16 mouse cellular contexts compared by ENCODE assay signal in the genomic region with DNA sequence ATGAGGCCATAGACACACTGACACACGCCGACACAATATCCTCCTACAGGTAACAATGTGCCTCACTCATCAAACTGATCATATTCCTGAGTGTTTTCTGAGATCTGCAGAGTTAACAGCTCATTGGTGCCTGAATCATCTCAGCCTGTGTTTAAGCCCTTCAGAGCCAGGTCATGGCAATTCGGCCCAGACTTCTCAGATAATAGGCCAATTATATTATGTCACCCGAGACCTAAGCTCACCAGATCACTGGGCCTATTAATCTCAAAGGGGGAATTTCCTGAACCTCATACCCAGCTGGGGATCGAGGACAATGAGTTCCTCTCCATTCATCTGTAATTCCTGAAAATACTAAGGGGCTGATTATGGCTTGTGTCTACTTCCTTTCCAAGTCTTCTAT.
DNase-seq lines count a peak whose midpoint lies in the region; TF ChIP-seq lines count a peak whose summit lies in the region.
"Had no signal": no experiment of that assay in that cellular context is flagged by ENCODE, and none has a peak within 500 bp of the region (broad histone marks: within the 10 kb centered on the region; RNA-seq: fewer than 3 reads in every experiment).

No protein-coding gene starts in this region.

- TF ChIP-seq POLR2A in brain, embryonic 14.5 days (IDR thresholded peaks at IDR 0.05; ENCODE audit: borderline replicate concordance, extremely low read depth, insufficient read depth, insufficient read length, poor library complexity, severe bottlenecking): no peak

- TF ChIP-seq CTCF in brain, embryonic 14.5 days (IDR thresholded peaks at IDR 0.05; ENCODE audit: borderline replicate concordance, extremely low read depth, insufficient read depth, insufficient read length): no peak

- DNase-seq in adrenal gland, adult 2 months: peak; percentile 40
- DNase-seq in adrenal gland, postnatal 10 days: no peak
- peak; percentile 59 for DNase-seq in retina, postnatal 1 day
- no peak for DNase-seq in retina, embryonic 14.5 days (ENCODE audit: low spot score)
- DNase-seq in brain, embryonic 14.5 days (ENCODE audit: low read depth): peak; percentile 7
- DNase-seq in urinary bladder, postnatal 25 days (ENCODE audit: low spot score): no peak
- DNase-seq: adrenal gland, postnatal 14 days; adrenal gland, postnatal 36 days; B cell, adult 2 months; cerebellum, adult 11 months; cerebellum, adult 18-20 months; cerebellum, adult 8-10 months; cerebellum, adult 9-11 months; cerebellum, postnatal 14 days; cerebellum, postnatal 36 days; embryo, embryonic 11 days had no signal

Comparison
In these comparisons a context has a peak if more than half of its experiments do, and no peak if none do; other contexts are left out.
1. DNase-seq: peak in adrenal gland, adult 2 months (single experiment), retina, postnatal 1 day (single experiment) and brain, embryonic 14.5 days (single experiment); none in adrenal gland, postnatal 10 days (single experiment), retina, embryonic 14.5 days (single experiment) and urinary bladder, postnatal 25 days (single experiment).